Mouse (Mus musculus) CH12.LX (cell line): ENCODE measurements around the gene B3gntl1.

Experiments
- CHD1 ChIP-seq: IDR thresholded peaks from 2 replicates; pipeline ENCODE4 v1.6.1; 2012; ENCODE audit warnings: low read depth, low read length, improper control_type of control experiment, inconsistent platforms
- CHD2 ChIP-seq: IDR thresholded peaks from 2 replicates; pipeline ENCODE4 v1.6.1; 2011; ENCODE audit warnings: low read length, improper control_type of control experiment
- CTCF ChIP-seq, 2 experiments: IDR thresholded peaks in 1 of 2; conservative IDR thresholded peaks in 1 of 2; 2 replicates each; pipeline ENCODE4 v1.5.1; 2011 to 2012; ENCODE audit warnings: low read depth in 2 of 2, low read length in 2 of 2, improper control_type of control experiment in 1 of 2, inconsistent platforms in 1 of 2, mild to moderate bottlenecking in 1 of 2, moderate library complexity in 1 of 2
- EP300 ChIP-seq: IDR thresholded peaks from 2 replicates; pipeline ENCODE4 v1.6.1; 2011; ENCODE audit warnings: low read length, improper control_type of control experiment
- KAT2A ChIP-seq: IDR thresholded peaks from 2 replicates; pipeline ENCODE4 v1.6.1; 2012; ENCODE audit warnings: low read length, improper control_type of control experiment, inconsistent platforms; ENCODE audit not compliant: insufficient replicate concordance
- MXI1 ChIP-seq: IDR thresholded peaks from 2 replicates; pipeline ENCODE4 v1.6.1; 2011; ENCODE audit warnings: mild to moderate bottlenecking, low read depth, low read length, improper control_type of control experiment
- POLR2A ChIP-seq: IDR thresholded peaks from 2 replicates; pipeline ENCODE4 v1.6.1; 2011; ENCODE audit warnings: low read depth, mild to moderate bottlenecking, improper control_type of control experiment, low read length

- TF ChIP-seq CHD2 (no peak), KAT2A (no peak), MXI1 (no peak), POLR2A (no peak), EP300 (no peak), CHD1 (no peak), CTCF (conservative IDR thresholded peaks at IDR 0.05 in 1 of 2, IDR thresholded peaks at IDR 0.05 in 1 of 2; ENCODE audit: low read depth in 2 of 2, low read length in 2 of 2) (peak; percentile 58 to 76)
Measured at GRCm38 (mm10) chr11:121680750-121681149, 7.8 kb upstream of the B3gntl1 start.
